Mouse (Mus musculus): ENCODE measurements around the gene Arhgef11. TPM values are rescaled to one million over a fixed set of nuclear protein-coding genes. Genes with fewer than 3 reads are reported as not detected.

Gene Arhgef11
- polyA plus RNA-seq, 1 experiment from 2014 or later, result 27.9 TPM

GRCm38 (mm10) chr3:87725396-87726160, 108.2 kb downstream of the Arhgef11 start:
- Histone ChIP-seq H3K9ac (no peak overlapping the region), H3K4me1 (no peaks in the 10 kb centered on the region), H3K4me3 (no peak overlapping the region), H3K4me2 (no peak overlapping the region), H3K9me3 (no peaks in the 10 kb centered on the region), H3K36me3 (replicated peaks) (peaks cover 79% of the 10 kb centered on the region), H3K27ac (no peak overlapping the region), H3K27me3 (replicated peaks) (no peaks in the 10 kb centered on the region)
- ATAC-seq (replicated peaks), result no peak
- 98% methylated on average over 16 of the region's 16 CpGs for WGBS

DNA sequence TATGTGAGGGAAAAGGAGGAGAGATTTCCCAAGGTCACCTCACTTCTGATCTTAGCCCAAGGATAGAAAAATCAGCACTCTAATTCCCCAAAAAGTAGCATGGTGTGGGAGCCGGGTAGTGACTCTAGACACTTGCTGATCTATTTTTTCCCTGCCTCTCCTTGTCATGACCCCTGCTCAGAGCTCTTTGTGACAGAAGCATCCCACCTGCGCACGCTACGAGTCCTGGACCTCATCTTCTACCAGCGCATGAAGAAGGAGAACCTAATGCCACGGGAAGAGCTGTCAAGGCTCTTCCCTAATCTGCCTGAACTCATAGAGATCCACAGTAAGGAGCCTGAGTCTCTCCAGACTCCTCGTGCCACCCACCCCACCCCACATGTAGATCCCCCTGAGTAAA, 108.8 kb downstream of the Arhgef11 start:
- no peak for ATAC-seq (replicated peaks)
- H3K36me3 ChIP-seq (replicated peaks), result peaks cover 80% of the 10 kb centered on the region
- 94% methylated on average over 7 of the region's 7 CpGs for WGBS
- no peaks in the 10 kb centered on the region for H3K9me3 ChIP-seq
- H3K9ac ChIP-seq, result no peak overlapping the region
- no peak overlapping the region for H3K27ac ChIP-seq
- H3K4me2 ChIP-seq, result no peak overlapping the region
- H3K4me1 ChIP-seq, result no peaks in the 10 kb centered on the region
- no peak overlapping the region for H3K4me3 ChIP-seq
- no peaks in the 10 kb centered on the region for H3K27me3 ChIP-seq (replicated peaks)

DNA sequence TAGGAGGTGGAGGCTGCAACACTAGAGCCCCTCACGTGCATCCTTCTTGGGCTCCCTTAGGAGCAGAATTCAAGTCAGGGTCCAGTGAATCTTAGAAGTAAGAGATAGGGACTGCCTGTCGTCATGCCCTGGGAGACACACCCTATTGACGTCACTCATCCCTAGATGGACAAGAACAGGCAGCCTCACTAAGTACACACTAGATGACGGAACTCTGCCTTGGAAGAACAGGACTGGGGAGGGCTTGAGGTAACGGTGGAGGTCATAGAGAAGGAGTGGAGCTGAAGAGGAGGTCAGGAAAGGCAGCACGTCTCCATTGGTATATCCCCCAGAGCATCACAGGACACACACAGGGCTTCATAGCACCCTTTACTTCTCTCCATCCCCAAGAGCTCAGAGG, 111.3 kb downstream of the Arhgef11 start:
- Histone ChIP-seq H3K36me3 (replicated peaks) (peaks cover 75% of the 10 kb centered on the region), H3K27ac (no peak overlapping the region), H3K9ac (no peak overlapping the region), H3K9me3 (no peaks in the 10 kb centered on the region), H3K4me2 (no peak overlapping the region), H3K27me3 (replicated peaks) (no peaks in the 10 kb centered on the region), H3K4me1 (no peaks in the 10 kb centered on the region), H3K4me3 (no peak overlapping the region)
- 95% methylated on average over 6 of the region's 6 CpGs for WGBS
- ATAC-seq (replicated peaks), result no peak

- H3K9me3 ChIP-seq, result no peaks in the 10 kb centered on the region
- H3K4me1 ChIP-seq, result no peaks in the 10 kb centered on the region
- H3K27me3 ChIP-seq (replicated peaks), result no peaks in the 10 kb centered on the region
- peaks cover 68% of the 10 kb centered on the region for H3K36me3 ChIP-seq (replicated peaks)
- 84% methylated on average over 4 of the region's 4 CpGs for WGBS
- no peak overlapping the region for H3K4me2 ChIP-seq
- no peak overlapping the region for H3K27ac ChIP-seq
- H3K9ac ChIP-seq, result no peak overlapping the region
- no peak overlapping the region for H3K4me3 ChIP-seq
- no peak for ATAC-seq (replicated peaks)
These were observed 115.7 kb downstream of the Arhgef11 start for GRCm38 (mm10) chr3:87733098-87733497.

- H3K27me3 ChIP-seq (replicated peaks), result no peaks in the 10 kb centered on the region
- H3K4me2 ChIP-seq, result no peak overlapping the region
- no peak overlapping the region for H3K9ac ChIP-seq
- ATAC-seq (replicated peaks), result no peak
- H3K27ac ChIP-seq, result no peak overlapping the region
- H3K36me3 ChIP-seq (replicated peaks), result peaks cover 64% of the 10 kb centered on the region
- 85% methylated on average over 11 of the region's 11 CpGs for WGBS
- H3K4me1 ChIP-seq, result no peaks in the 10 kb centered on the region
- H3K4me3 ChIP-seq, result no peak overlapping the region
- no peaks in the 10 kb centered on the region for H3K9me3 ChIP-seq
These were observed 116.8 kb downstream of the Arhgef11 start for GRCm38 (mm10) chr3:87733984-87734761.

DNA sequence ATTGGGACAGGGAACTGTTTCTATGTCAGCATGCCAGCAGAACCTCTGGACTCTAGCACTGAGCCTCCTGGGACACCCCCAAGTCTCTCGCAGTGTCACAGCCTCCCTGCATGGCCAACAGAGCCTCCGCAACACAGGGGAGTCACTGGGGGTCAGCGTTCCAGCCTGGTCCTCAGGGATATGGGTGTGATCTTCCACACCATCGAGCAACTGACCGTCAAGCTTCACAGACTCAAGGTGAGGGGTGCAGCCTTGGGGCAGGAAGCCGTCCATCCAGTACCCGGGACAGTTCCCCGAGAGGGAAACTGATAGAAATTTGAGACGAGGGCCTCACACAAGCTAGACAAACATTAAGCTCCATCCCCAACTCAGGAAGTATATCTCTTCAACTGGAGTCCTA, 118.0 kb downstream of the Arhgef11 start:
- no peak for ATAC-seq (replicated peaks)
- H3K27me3 ChIP-seq (replicated peaks), result no peaks in the 10 kb centered on the region
- no peak overlapping the region for H3K4me2 ChIP-seq
- WGBS, result 90% methylated on average over 9 of the region's 9 CpGs
- H3K36me3 ChIP-seq (replicated peaks), result peaks cover 55% of the 10 kb centered on the region
- no peak overlapping the region for H3K9ac ChIP-seq
- H3K4me1 ChIP-seq, result no peaks in the 10 kb centered on the region
- no peak overlapping the region for H3K27ac ChIP-seq
- no peak overlapping the region for H3K4me3 ChIP-seq
- H3K9me3 ChIP-seq, result no peaks in the 10 kb centered on the region

GRCm38 (mm10) chr3:87738906-87739305, 121.5 kb downstream of the Arhgef11 start:
- no peaks in the 10 kb centered on the region for H3K27me3 ChIP-seq (replicated peaks)
- no peak overlapping the region for H3K9ac ChIP-seq
- H3K4me1 ChIP-seq, result no peaks in the 10 kb centered on the region
- WGBS, result 87% methylated on average over 5 of the region's 5 CpGs
- H3K4me2 ChIP-seq, result no peak overlapping the region
- no peaks in the 10 kb centered on the region for H3K9me3 ChIP-seq
- H3K4me3 ChIP-seq, result no peak overlapping the region
- H3K27ac ChIP-seq, result no peak overlapping the region
- no peak for ATAC-seq (replicated peaks)
- peaks cover 34% of the 10 kb centered on the region for H3K36me3 ChIP-seq (replicated peaks)

DNA sequence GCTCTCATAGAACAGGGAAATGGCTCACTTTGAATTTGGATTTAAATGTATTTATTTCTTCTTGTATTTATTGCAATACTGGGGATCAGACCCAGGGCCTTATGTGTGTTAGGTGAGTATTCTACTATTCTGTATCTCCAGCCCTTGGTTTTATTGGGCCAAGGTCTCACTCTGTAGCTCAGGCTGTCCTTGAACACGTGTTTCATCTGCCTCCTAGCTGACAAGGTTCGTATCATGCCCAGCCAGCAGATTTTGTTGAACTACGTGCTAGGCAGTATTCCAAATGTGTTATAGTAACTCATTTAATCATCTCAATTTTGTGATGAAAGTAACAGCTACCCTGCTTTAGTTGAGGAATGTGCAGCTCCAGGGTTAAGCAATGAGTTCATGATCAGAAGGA, 124.7 kb downstream of the Arhgef11 start:
- Histone ChIP-seq H3K4me2 (no peak overlapping the region), H3K4me3 (no peak overlapping the region), H3K36me3 (replicated peaks) (0 out of 2 replicates have a peak, but pooled peaks cover 10% of the 10 kb centered on the region), H3K27me3 (replicated peaks) (no peaks in the 10 kb centered on the region), H3K9me3 (no peaks in the 10 kb centered on the region), H3K27ac (no peak overlapping the region), H3K9ac (no peak overlapping the region), H3K4me1 (peaks cover 6% of the 10 kb centered on the region)
- 84% methylated on average over 3 of the region's 3 CpGs for WGBS
- no peak for ATAC-seq (replicated peaks)

- ATAC-seq (replicated peaks), result no peak
These were observed 125.4 kb downstream of the Arhgef11 start for GRCm38 (mm10) chr3:87742735-87743134.

DNA sequence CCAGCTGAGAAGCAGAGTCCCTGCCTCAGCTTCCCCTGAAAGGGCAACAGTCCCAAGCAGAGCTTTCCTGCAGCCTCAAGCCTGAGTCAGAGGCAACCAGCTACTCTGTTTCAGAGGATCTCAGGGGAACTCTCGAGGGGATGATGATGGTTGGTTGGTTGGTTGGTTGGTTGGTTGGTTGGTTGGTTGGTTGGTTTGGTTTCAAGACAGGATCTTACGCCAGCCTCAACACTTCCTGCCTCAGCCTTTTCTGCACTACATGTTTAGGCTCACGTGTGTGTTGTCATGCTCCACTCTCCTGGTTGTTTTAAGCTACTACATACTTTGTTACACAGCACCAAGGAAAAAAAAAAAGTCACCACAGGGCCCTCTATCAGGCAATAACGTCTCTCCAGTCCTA, 126.6 kb downstream of the Arhgef11 start:
- Histone ChIP-seq H3K4me3 (no peak overlapping the region), H3K4me2 (no peak overlapping the region), H3K9ac (no peak overlapping the region), H3K9me3 (no peaks in the 10 kb centered on the region), H3K27me3 (replicated peaks) (no peaks in the 10 kb centered on the region), H3K27ac (no peak overlapping the region), H3K36me3 (replicated peaks) (no peaks in the 10 kb centered on the region), H3K4me1 (peaks cover 9% of the 10 kb centered on the region)
- WGBS, result 84% methylated on average over 4 of the region's 4 CpGs
- no peak for ATAC-seq (replicated peaks)

More at GRCm38 (mm10) chr3:87742735-87743134, 125.4 kb downstream of the Arhgef11 start:
- Histone ChIP-seq H3K4me3 (no peak overlapping the region), H3K36me3 (replicated peaks) (0 out of 2 replicates have a peak, but pooled peaks cover 6% of the 10 kb centered on the region), H3K27me3 (replicated peaks) (no peaks in the 10 kb centered on the region), H3K27ac (no peak overlapping the region), H3K4me1 (peaks cover 6% of the 10 kb centered on the region), H3K9ac (no peak overlapping the region), H3K9me3 (no peaks in the 10 kb centered on the region), H3K4me2 (no peak overlapping the region)
- 92% methylated on average over 16 of the region's 16 CpGs for WGBS

GRCm38 (mm10) chr3:87745036-87745659, 127.8 kb downstream of the Arhgef11 start:
- WGBS, result 29% methylated on average over 18 of the region's 18 CpGs
- peak; percentile 48; the same call in 1 of the 2 replicates for ATAC-seq (replicated peaks)
- no peak overlapping the region for H3K9ac ChIP-seq

GRCm38 (mm10) chr3:87748431-87748830, 131.1 kb downstream of the Arhgef11 start, which contains the start of gene Lrrc71:
TSS of gene Lrrc71 (minus strand) at chr3:87748625.
- 45% methylated on average over 13 of the region's 13 CpGs for WGBS

More at GRCm38 (mm10) chr3:87745036-87745659, 127.8 kb downstream of the Arhgef11 start:
- H3K4me2 ChIP-seq, result peak overlapping the region; percentile 32
- H3K27me3 ChIP-seq (replicated peaks), result no peaks in the 10 kb centered on the region
- H3K4me3 ChIP-seq, result no peak overlapping the region
- H3K4me1 ChIP-seq, result peaks cover 9% of the 10 kb centered on the region
- H3K36me3 ChIP-seq (replicated peaks), result no peaks in the 10 kb centered on the region
- no peaks in the 10 kb centered on the region for H3K9me3 ChIP-seq
- no peak overlapping the region for H3K27ac ChIP-seq

More at GRCm38 (mm10) chr3:87748431-87748830, 131.1 kb downstream of the Arhgef11 start, which contains the start of gene Lrrc71:
- no peak for ATAC-seq (replicated peaks)
- Histone ChIP-seq H3K27ac (no peak within 1 kb of the TSS), H3K27me3 (replicated peaks) (no peaks in the 10 kb centered on the region), H3K4me1 (peaks cover 9% of the 10 kb centered on the region), H3K9me3 (no peaks in the 10 kb centered on the region), H3K9ac (no peak within 1 kb of the TSS), H3K4me2 (no peak within 1 kb of the TSS), H3K36me3 (replicated peaks) (no peaks in the 10 kb centered on the region), H3K4me3 (no peak within 1 kb of the TSS)
